Mouse (Mus musculus): ENCODE measurements around the gene Mroh2a. TPM values are rescaled to one million over a fixed set of nuclear protein-coding genes. Genes with fewer than 3 reads are reported as not detected.

The Mroh2a gene
- polyA plus RNA-seq, 1 experiment from 2014 or later = 0.62 TPM

DNA sequence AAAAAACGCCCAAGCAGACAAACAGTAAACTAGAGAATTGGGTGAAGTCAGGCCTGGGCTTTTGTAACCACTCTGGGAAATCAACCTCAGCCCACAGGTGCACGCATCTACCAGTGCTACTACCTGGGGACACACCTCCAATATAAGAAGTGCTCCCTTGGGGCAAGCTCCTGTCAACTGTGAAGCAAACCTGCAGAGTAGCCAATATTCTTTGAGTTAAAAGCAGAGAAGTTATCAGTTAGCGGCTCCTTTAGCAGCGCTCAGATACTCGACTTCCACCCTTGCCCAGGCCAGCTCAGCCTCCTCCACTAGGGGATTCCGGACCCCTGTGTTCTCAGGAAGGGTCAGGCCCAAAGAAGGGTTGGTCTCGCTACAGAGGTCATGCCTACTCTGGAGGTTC lies 34.9 kb downstream of the Mroh2a start:
- peaks cover 7 to 29% of the 10 kb centered on the region in 2 experiments for H3K4me1 ChIP-seq (ENCODE audit: control insufficient read depth in 2 of 2, insufficient read depth in 2 of 2, low read length in 2 of 2)
- H3K27me3 ChIP-seq (ENCODE audit: control insufficient read depth, insufficient read depth, low read length) = no peaks in the 10 kb centered on the region
- WGBS = 80% methylated on average over 7 of the region's 7 CpGs
- no peak overlapping the region for H3K9ac ChIP-seq (ENCODE audit: low read length)
- ATAC-seq (ENCODE audit: insufficient number of reproducible peaks, insufficient read depth, low FRiP score, low read depth) = no peak
- H3K4me3 ChIP-seq (ENCODE audit: control insufficient read depth in 1 of 2, insufficient read depth in 1 of 2, low read depth in 1 of 2, low read length in 2 of 2) = no peak overlapping the region
- H3K27ac ChIP-seq (replicated peaks in 1 of 2; ENCODE audit: control insufficient read depth in 1 of 2, insufficient read depth in 1 of 2, low read depth in 2 of 2, low read length in 2 of 2) = no peak overlapping the region
- peaks cover 67% of the 10 kb centered on the region for H3K36me3 ChIP-seq (ENCODE audit: control insufficient read depth, insufficient read depth, low read length)
- H3K9me3 ChIP-seq (ENCODE audit: control insufficient read depth, low read length) = peaks cover 8% of the 10 kb centered on the region; the same call in 1 of the 2 replicates
- H3K4me2 ChIP-seq (ENCODE audit: low read length) = no peak overlapping the region

DNA sequence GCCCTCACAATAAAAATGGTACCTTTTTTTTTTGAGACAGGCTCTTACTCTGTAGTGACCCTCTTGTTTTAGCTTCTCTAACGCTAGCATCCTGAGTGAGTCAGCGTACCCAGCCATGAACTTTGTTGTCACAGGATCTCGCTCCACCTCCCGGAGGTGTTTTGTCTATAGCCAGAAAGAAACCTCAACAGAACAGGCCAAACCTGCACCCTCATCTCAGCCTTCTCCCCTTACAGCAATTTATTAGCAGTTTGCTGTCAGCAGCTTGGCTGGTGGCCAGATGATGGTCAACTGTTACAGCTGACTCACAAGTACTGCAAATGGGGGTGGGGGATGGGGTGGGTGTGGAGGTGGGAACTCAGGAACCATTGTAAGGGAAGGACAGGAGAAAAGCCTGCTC lies 35.5 kb downstream of the Mroh2a start:
- WGBS = 77% methylated on average over 4 of the region's 4 CpGs
- peaks cover 73% of the 10 kb centered on the region for H3K36me3 ChIP-seq (ENCODE audit: control insufficient read depth, insufficient read depth, low read length)
- peak; percentile 2; the same call in 1 of the 2 replicates for ATAC-seq (ENCODE audit: insufficient number of reproducible peaks, insufficient read depth, low FRiP score, low read depth)
- peaks cover 7 to 29% of the 10 kb centered on the region in 2 experiments for H3K4me1 ChIP-seq (ENCODE audit: control insufficient read depth in 2 of 2, insufficient read depth in 2 of 2, low read length in 2 of 2)
- no peak overlapping the region for H3K9ac ChIP-seq (ENCODE audit: low read length)
- no peak overlapping the region for H3K27ac ChIP-seq (replicated peaks in 1 of 2; ENCODE audit: control insufficient read depth in 1 of 2, insufficient read depth in 1 of 2, low read depth in 2 of 2, low read length in 2 of 2)
- H3K4me3 ChIP-seq (ENCODE audit: control insufficient read depth in 1 of 2, insufficient read depth in 1 of 2, low read depth in 1 of 2, low read length in 2 of 2) = no peak overlapping the region
- H3K27me3 ChIP-seq (ENCODE audit: control insufficient read depth, insufficient read depth, low read length) = no peaks in the 10 kb centered on the region
- H3K9me3 ChIP-seq (ENCODE audit: control insufficient read depth, low read length) = peaks cover 4% of the 10 kb centered on the region; the same call in 1 of the 2 replicates
- no peak overlapping the region for H3K4me2 ChIP-seq (ENCODE audit: low read length)

DNA sequence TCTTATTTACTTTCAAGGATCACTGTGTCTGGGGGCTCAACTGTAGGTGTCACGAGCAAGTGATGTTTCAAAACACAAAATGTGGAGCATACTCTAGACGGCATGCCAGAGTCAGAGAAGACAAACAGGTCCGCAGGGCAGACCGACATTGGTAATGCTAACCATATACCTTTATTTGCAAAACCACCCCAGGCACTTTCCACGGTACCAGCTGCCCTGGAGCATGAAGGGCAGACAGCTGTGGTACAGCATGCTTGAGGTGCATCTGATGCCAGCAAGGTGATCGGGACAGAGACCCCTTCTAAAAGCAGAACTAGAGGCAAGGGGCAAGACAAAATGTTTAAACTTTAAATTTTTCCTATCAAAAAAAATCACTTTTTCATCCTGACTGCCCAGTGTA lies 36.2 kb downstream of the Mroh2a start:
- WGBS = 75% methylated on average over 6 of the region's 6 CpGs
- no peak for ATAC-seq (ENCODE audit: insufficient number of reproducible peaks, insufficient read depth, low FRiP score, low read depth)
- no peak overlapping the region for H3K4me2 ChIP-seq (ENCODE audit: low read length)

GRCm38 (mm10) chr1:88263778-88264177 lies 37.0 kb downstream of the Mroh2a start:
- Histone ChIP-seq H3K36me3 (ENCODE audit: control insufficient read depth, insufficient read depth, low read length) (peaks cover 88% of the 10 kb centered on the region), H3K4me2 (ENCODE audit: low read length) (no peak overlapping the region), H3K27ac (replicated peaks in 1 of 2; ENCODE audit: control insufficient read depth in 1 of 2, insufficient read depth in 1 of 2, low read depth in 2 of 2, low read length in 2 of 2) (no peak overlapping the region), H3K27me3 (ENCODE audit: control insufficient read depth, insufficient read depth, low read length) (no peaks in the 10 kb centered on the region), H3K9me3 (ENCODE audit: control insufficient read depth, low read length) (no peaks in the 10 kb centered on the region), H3K9ac (ENCODE audit: low read length) (no peak overlapping the region), H3K4me3 (ENCODE audit: control insufficient read depth in 1 of 2, insufficient read depth in 1 of 2, low read depth in 1 of 2, low read length in 2 of 2) (no peak overlapping the region), H3K4me1 (ENCODE audit: control insufficient read depth in 2 of 2, insufficient read depth in 2 of 2, low read length in 2 of 2) (peaks cover 7 to 29% of the 10 kb centered on the region in 2 experiments)
- ATAC-seq (ENCODE audit: insufficient number of reproducible peaks, insufficient read depth, low FRiP score, low read depth) = no peak
- 90% methylated on average over 5 of the region's 5 CpGs for WGBS

More for the DNA sequence above, 36.2 kb downstream of the Mroh2a start:
- H3K4me3 ChIP-seq (ENCODE audit: control insufficient read depth in 1 of 2, insufficient read depth in 1 of 2, low read depth in 1 of 2, low read length in 2 of 2) = no peak overlapping the region
- no peaks in the 10 kb centered on the region for H3K27me3 ChIP-seq (ENCODE audit: control insufficient read depth, insufficient read depth, low read length)
- peaks cover 80% of the 10 kb centered on the region for H3K36me3 ChIP-seq (ENCODE audit: control insufficient read depth, insufficient read depth, low read length)
- peaks cover 7 to 29% of the 10 kb centered on the region in 2 experiments for H3K4me1 ChIP-seq (ENCODE audit: control insufficient read depth in 2 of 2, insufficient read depth in 2 of 2, low read length in 2 of 2)
- H3K27ac ChIP-seq (replicated peaks in 1 of 2; ENCODE audit: control insufficient read depth in 1 of 2, insufficient read depth in 1 of 2, low read depth in 2 of 2, low read length in 2 of 2) = no peak overlapping the region
- H3K9me3 ChIP-seq (ENCODE audit: control insufficient read depth, low read length) = no peaks in the 10 kb centered on the region
- H3K9ac ChIP-seq (ENCODE audit: low read length) = no peak overlapping the region

DNA sequence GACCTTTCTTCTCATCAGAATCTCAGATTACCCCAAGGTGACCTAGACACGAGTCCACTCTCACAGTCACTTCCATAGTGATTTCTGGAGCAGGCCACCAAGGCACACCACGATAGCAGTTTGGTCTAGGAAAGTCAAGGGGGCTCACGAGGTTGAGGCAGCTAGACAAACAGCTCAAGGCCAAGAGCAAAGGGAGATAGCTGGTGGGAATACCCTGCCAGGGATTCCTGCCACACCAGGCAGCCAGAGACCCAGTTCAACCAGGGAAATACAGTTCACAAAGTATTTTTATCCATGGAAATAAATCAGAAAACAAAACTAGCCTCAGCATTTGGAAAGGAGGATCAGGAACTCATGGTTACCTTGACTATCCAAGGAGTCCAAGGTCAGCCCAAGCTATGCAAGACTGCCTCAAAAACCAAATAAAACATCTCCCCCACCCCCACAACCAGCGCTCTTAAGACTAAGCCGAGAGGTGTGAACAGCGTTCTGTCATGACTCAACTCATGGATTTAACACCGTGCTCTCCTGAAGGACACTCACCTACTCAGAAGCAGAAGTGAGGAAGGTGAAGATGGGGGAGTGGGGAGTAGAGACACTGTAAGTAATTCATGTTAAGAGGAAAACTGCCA lies 37.6 kb downstream of the Mroh2a start:
- Histone ChIP-seq H3K9me3 (ENCODE audit: control insufficient read depth, low read length) (no peaks in the 10 kb centered on the region), H3K4me3 (ENCODE audit: control insufficient read depth in 1 of 2, insufficient read depth in 1 of 2, low read depth in 1 of 2, low read length in 2 of 2) (no peak overlapping the region), H3K27ac (replicated peaks in 1 of 2; ENCODE audit: control insufficient read depth in 1 of 2, insufficient read depth in 1 of 2, low read depth in 2 of 2, low read length in 2 of 2) (no peak overlapping the region), H3K27me3 (ENCODE audit: control insufficient read depth, insufficient read depth, low read length) (no peaks in the 10 kb centered on the region), H3K4me2 (ENCODE audit: low read length) (no peak overlapping the region), H3K4me1 (ENCODE audit: control insufficient read depth in 2 of 2, insufficient read depth in 2 of 2, low read length in 2 of 2) (peaks cover 3 to 25% of the 10 kb centered on the region in 2 experiments), H3K9ac (ENCODE audit: low read length) (no peak overlapping the region), H3K36me3 (ENCODE audit: control insufficient read depth, insufficient read depth, low read length) (peaks cover 94% of the 10 kb centered on the region)
- WGBS = 78% methylated on average over 7 of the region's 7 CpGs
- no peak for ATAC-seq (ENCODE audit: insufficient number of reproducible peaks, insufficient read depth, low FRiP score, low read depth)

- H3K9me3 ChIP-seq (ENCODE audit: control insufficient read depth, low read length) = no peaks in the 10 kb centered on the region
- no peak for ATAC-seq (ENCODE audit: insufficient number of reproducible peaks, insufficient read depth, low FRiP score, low read depth)
- H3K4me2 ChIP-seq (ENCODE audit: low read length) = no peak overlapping the region
- no peak overlapping the region for H3K4me3 ChIP-seq (ENCODE audit: control insufficient read depth in 1 of 2, insufficient read depth in 1 of 2, low read depth in 1 of 2, low read length in 2 of 2)
- no peak overlapping the region for H3K27ac ChIP-seq (replicated peaks in 1 of 2; ENCODE audit: control insufficient read depth in 1 of 2, insufficient read depth in 1 of 2, low read depth in 2 of 2, low read length in 2 of 2)
- H3K9ac ChIP-seq (ENCODE audit: low read length) = no peak overlapping the region
- peaks cover 99% of the 10 kb centered on the region for H3K36me3 ChIP-seq (ENCODE audit: control insufficient read depth, insufficient read depth, low read length)
- H3K27me3 ChIP-seq (ENCODE audit: control insufficient read depth, insufficient read depth, low read length) = no peaks in the 10 kb centered on the region
- peaks cover 0 to 24% of the 10 kb centered on the region in 2 experiments for H3K4me1 ChIP-seq (ENCODE audit: control insufficient read depth in 2 of 2, insufficient read depth in 2 of 2, low read length in 2 of 2)
- 70% methylated on average over 4 of the region's 4 CpGs for WGBS
Observed at GRCm38 (mm10) chr1:88264869-88265240, 38.1 kb downstream of the Mroh2a start.

GRCm38 (mm10) chr1:88266123-88266522 lies 39.3 kb downstream of the Mroh2a start:
- ATAC-seq (ENCODE audit: insufficient number of reproducible peaks, insufficient read depth, low FRiP score, low read depth) = no peak
- Histone ChIP-seq H3K4me1 (ENCODE audit: control insufficient read depth in 2 of 2, insufficient read depth in 2 of 2, low read length in 2 of 2) (peaks cover 0 to 24% of the 10 kb centered on the region in 2 experiments), H3K4me2 (ENCODE audit: low read length) (no peak overlapping the region), H3K27me3 (ENCODE audit: control insufficient read depth, insufficient read depth, low read length) (no peaks in the 10 kb centered on the region), H3K9ac (ENCODE audit: low read length) (no peak overlapping the region), H3K27ac (replicated peaks in 1 of 2; ENCODE audit: control insufficient read depth in 1 of 2, insufficient read depth in 1 of 2, low read depth in 2 of 2, low read length in 2 of 2) (no peak overlapping the region), H3K4me3 (ENCODE audit: control insufficient read depth in 1 of 2, insufficient read depth in 1 of 2, low read depth in 1 of 2, low read length in 2 of 2) (no peak overlapping the region), H3K9me3 (ENCODE audit: control insufficient read depth, low read length) (no peaks in the 10 kb centered on the region), H3K36me3 (ENCODE audit: control insufficient read depth, insufficient read depth, low read length) (peaks cover 91% of the 10 kb centered on the region)
- 89% methylated on average over 13 of the region's 13 CpGs for WGBS

GRCm38 (mm10) chr1:88267489-88267888 lies 40.7 kb downstream of the Mroh2a start:
- Histone ChIP-seq H3K4me1 (ENCODE audit: control insufficient read depth in 2 of 2, insufficient read depth in 2 of 2, low read length in 2 of 2) (peaks cover 0 to 13% of the 10 kb centered on the region in 2 experiments), H3K4me2 (ENCODE audit: low read length) (no peak overlapping the region), H3K4me3 (ENCODE audit: control insufficient read depth in 1 of 2, insufficient read depth in 1 of 2, low read depth in 1 of 2, low read length in 2 of 2) (no peak overlapping the region), H3K27me3 (ENCODE audit: control insufficient read depth, insufficient read depth, low read length) (no peaks in the 10 kb centered on the region), H3K36me3 (ENCODE audit: control insufficient read depth, insufficient read depth, low read length) (peaks cover 91% of the 10 kb centered on the region), H3K27ac (replicated peaks in 1 of 2; ENCODE audit: control insufficient read depth in 1 of 2, insufficient read depth in 1 of 2, low read depth in 2 of 2, low read length in 2 of 2) (no peak overlapping the region), H3K9ac (ENCODE audit: low read length) (no peak overlapping the region), H3K9me3 (ENCODE audit: control insufficient read depth, low read length) (no peaks in the 10 kb centered on the region)
- no peak for ATAC-seq (ENCODE audit: insufficient number of reproducible peaks, insufficient read depth, low FRiP score, low read depth)
- WGBS = 93% methylated on average over 6 of the region's 6 CpGs
